Mouse (Mus musculus) midbrain, embryonic 15.5 days (tissue): ENCODE data around the gene Tmem114. TPM values are rescaled to one million over a fixed set of nuclear protein-coding genes. Genes with fewer than 3 reads are reported as not detected.

Experiments used
- ATAC-seq: fragments of 200-750 bp; cut with Nextera tagmentation; replicated peaks from 2 replicates; pipeline ENCODE4 v1.8.0; 2017; ENCODE audit warnings: moderate TSS enrichment
- H3K27ac ChIP-seq: fragments of 300-500 bp; sonication (generic); 2 replicates; pipeline ENCODE4 v1.5.1; 2015; ENCODE audit warnings: mild to moderate bottlenecking, inconsistent platforms
- H3K27me3 ChIP-seq: fragments of 300-500 bp; sonication (generic); replicated peaks from 2 replicates; pipeline ENCODE4 v1.6.1; 2015; ENCODE audit warnings: inconsistent platforms
- H3K36me3 ChIP-seq: fragments of 300-500 bp; sonication (generic); replicated peaks from 2 replicates; pipeline ENCODE4 v1.6.1; 2015; ENCODE audit warnings: inconsistent platforms
- H3K4me1 ChIP-seq: fragments of 300-500 bp; sonication (generic); 2 replicates; pipeline ENCODE4 v1.6.1; 2015; ENCODE audit warnings: inconsistent platforms
- H3K4me2 ChIP-seq: fragments of 300-500 bp; sonication (generic); 2 replicates; pipeline ENCODE4 v1.6.1; 2015; ENCODE audit warnings: inconsistent platforms, mild to moderate bottlenecking, moderate library complexity
- H3K4me3 ChIP-seq: fragments of 300-500 bp; sonication (generic); 2 replicates; pipeline ENCODE4 v1.5.1; 2015; ENCODE audit warnings: mild to moderate bottlenecking, inconsistent platforms
- H3K9ac ChIP-seq: fragments of 300-500 bp; sonication (generic); 2 replicates; pipeline ENCODE4 v1.6.1; 2015; ENCODE audit warnings: mild to moderate bottlenecking, inconsistent platforms
- H3K9me3 ChIP-seq: fragments of 300-500 bp; sonication (generic); 2 replicates; pipeline ENCODE4 v1.6.1; 2016; ENCODE audit warnings: inconsistent platforms
- WGBS: fragments of 180-500 bp; shearing (Covaris S2); methylation state at CpG from one replicate; pipeline ENCODE4 v1.1.7; 2015; ENCODE audit warnings: mixed read lengths; 5-methylcytosine and 5-hydroxymethylcytosine counted together
- polyA plus RNA-seq: library from polyadenylated mRNA; unstranded; fragments of >200 nt; fragmentation: Nextera tagmentation; extraction: Ambion mirVana; gene quantifications from 2 replicates; pipeline ENCODE4 v1.2.1, GENCODE M21; 2015

Tmem114 gene
- polyA plus RNA-seq, 1 experiment from 2014 or later, result 0.27 TPM

- no peak overlapping the region for H3K9ac ChIP-seq
- no peak for ATAC-seq
- no peaks in the 10 kb centered on the region for H3K36me3 ChIP-seq
- no peaks in the 10 kb centered on the region for H3K9me3 ChIP-seq
- no peaks in the 10 kb centered on the region for H3K4me1 ChIP-seq
- H3K27ac ChIP-seq, result no peak overlapping the region
- no peak overlapping the region for H3K4me3 ChIP-seq
- no peaks in the 10 kb centered on the region for H3K27me3 ChIP-seq
- 82% methylated on average over 2 of the region's 2 CpGs for WGBS
- H3K4me2 ChIP-seq, result no peak overlapping the region
Measured at GRCm38 (mm10) chr16:8402663-8403062, 22.3 kb downstream of the Tmem114 start.

DNA sequence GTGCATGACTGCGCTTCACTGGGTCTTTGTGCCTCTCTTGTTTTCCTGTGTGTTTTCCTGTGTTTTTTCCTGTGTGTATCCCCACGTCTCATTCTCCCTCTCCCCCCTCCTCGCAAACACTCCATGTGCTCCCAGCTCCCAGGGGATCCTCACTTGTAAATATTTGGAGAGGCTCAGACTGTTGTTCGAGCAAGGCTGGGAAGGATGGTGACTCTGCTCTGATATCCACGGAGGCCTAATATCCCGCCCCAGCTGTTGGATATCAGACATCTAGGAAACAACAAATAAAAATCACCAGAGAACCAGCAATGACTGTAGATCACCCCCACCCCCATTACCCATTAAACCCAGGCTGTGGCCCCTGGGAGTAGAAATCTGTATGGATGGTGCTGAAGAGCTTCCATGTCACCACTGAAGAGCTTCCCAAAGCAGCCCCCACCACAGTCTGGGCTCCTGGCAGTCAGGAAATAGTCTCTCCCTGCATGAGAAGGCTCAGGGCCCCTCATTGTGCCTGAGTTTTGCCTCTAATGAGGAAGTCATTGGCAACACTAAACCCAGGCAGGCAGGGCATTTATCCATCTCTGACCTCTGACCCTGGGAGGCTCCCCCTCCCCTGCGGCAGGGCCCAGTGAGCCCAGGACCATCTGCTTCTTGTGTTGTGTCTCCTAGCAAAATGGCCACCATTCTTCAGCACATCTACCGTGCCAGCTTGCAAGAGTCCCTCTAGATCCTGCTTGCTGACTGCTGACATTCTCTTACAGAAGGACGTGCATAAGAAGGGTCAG, 23.6 kb downstream of the Tmem114 start:
- ATAC-seq, result no peak
- no peak overlapping the region for H3K27ac ChIP-seq
- H3K9me3 ChIP-seq, result no peaks in the 10 kb centered on the region
- H3K4me1 ChIP-seq, result no peaks in the 10 kb centered on the region
- no peak overlapping the region for H3K4me3 ChIP-seq
- H3K36me3 ChIP-seq, result no peaks in the 10 kb centered on the region
- H3K4me2 ChIP-seq, result no peak overlapping the region
- H3K27me3 ChIP-seq, result no peaks in the 10 kb centered on the region
- 63% methylated on average over 9 of the region's 9 CpGs for WGBS
- H3K9ac ChIP-seq, result no peak overlapping the region

DNA sequence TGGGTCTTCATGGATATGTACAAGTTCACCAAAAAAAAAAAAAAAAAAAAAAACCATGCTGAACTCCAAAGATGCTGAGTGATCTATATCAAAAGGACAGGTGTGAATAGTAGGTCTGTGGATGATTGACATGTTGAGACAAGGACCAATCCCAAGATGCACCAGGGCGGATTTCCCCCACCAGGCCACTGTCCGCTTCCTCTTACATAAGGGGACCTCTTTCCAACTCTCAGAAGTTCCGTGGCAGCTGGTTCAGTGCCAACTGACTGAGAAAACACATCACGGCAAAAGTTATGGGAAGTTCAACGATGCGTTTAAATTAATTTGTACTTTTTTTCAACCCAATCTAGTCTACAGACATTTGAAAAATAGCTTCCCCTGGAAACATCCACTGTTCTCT, 25.1 kb downstream of the Tmem114 start:
- no peaks in the 10 kb centered on the region for H3K9me3 ChIP-seq
- no peak for ATAC-seq
- H3K27ac ChIP-seq, result no peak overlapping the region
- no peaks in the 10 kb centered on the region for H3K4me1 ChIP-seq
- no peak overlapping the region for H3K9ac ChIP-seq
- WGBS, result 90% methylated on average over 6 of the region's 6 CpGs
- no peak overlapping the region for H3K4me3 ChIP-seq
- no peaks in the 10 kb centered on the region for H3K27me3 ChIP-seq
- no peak overlapping the region for H3K4me2 ChIP-seq
- H3K36me3 ChIP-seq, result no peaks in the 10 kb centered on the region

GRCm38 (mm10) chr16:8394946-8395345, 30.0 kb downstream of the Tmem114 start:
- H3K36me3 ChIP-seq, result no peaks in the 10 kb centered on the region
- no peaks in the 10 kb centered on the region for H3K4me1 ChIP-seq
- no peak overlapping the region for H3K4me2 ChIP-seq
- H3K9me3 ChIP-seq, result no peaks in the 10 kb centered on the region
- H3K9ac ChIP-seq, result no peak overlapping the region
- no peak overlapping the region for H3K27ac ChIP-seq
- no peak for ATAC-seq
- no peaks in the 10 kb centered on the region for H3K27me3 ChIP-seq
- no peak overlapping the region for H3K4me3 ChIP-seq

- Histone ChIP-seq H3K27ac (no peak overlapping the region), H3K4me1 (no peaks in the 10 kb centered on the region), H3K27me3 (no peaks in the 10 kb centered on the region), H3K4me3 (no peak overlapping the region), H3K9ac (no peak overlapping the region), H3K4me2 (no peak overlapping the region), H3K9me3 (no peaks in the 10 kb centered on the region), H3K36me3 (no peaks in the 10 kb centered on the region)
- no peak for ATAC-seq
- 98% methylated on average over 1 of the region's 1 CpGs for WGBS
Measured at GRCm38 (mm10) chr16:8388491-8388890, 36.4 kb downstream of the Tmem114 start.

DNA sequence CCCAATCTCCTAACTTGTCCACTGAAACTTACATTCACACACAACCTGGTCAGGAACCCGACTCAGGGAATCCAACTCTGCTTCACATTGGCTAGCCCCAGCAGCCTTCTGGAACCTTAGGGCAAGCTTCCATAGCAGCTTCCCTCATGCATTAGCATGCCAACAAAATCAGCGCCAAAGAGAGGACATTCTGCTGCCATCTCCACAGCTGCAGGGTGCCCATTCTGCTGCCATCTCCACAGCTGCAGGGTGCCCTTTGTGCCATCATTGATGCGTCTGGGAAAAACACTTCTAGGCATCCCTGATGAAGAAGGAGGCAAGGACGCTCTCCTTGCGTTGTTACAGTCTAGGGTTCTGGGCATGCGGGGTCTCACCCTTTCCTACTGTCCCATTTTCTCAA, 38.5 kb downstream of the Tmem114 start:
- Histone ChIP-seq H3K9ac (no peak overlapping the region), H3K27me3 (no peaks in the 10 kb centered on the region), H3K4me3 (no peak overlapping the region), H3K4me1 (no peaks in the 10 kb centered on the region), H3K36me3 (no peaks in the 10 kb centered on the region), H3K4me2 (no peak overlapping the region), H3K9me3 (no peaks in the 10 kb centered on the region), H3K27ac (no peak overlapping the region)
- ATAC-seq, result no peak
- 74% methylated on average over 6 of the region's 6 CpGs for WGBS

GRCm38 (mm10) chr16:8385679-8386078, 39.3 kb downstream of the Tmem114 start:
- Histone ChIP-seq H3K27ac (no peak overlapping the region), H3K9me3 (no peaks in the 10 kb centered on the region), H3K4me1 (no peaks in the 10 kb centered on the region), H3K4me2 (no peak overlapping the region), H3K4me3 (no peak overlapping the region), H3K36me3 (no peaks in the 10 kb centered on the region), H3K9ac (no peak overlapping the region), H3K27me3 (no peaks in the 10 kb centered on the region)
- 80% methylated on average over 5 of the region's 5 CpGs for WGBS
- ATAC-seq, result no peak

DNA sequence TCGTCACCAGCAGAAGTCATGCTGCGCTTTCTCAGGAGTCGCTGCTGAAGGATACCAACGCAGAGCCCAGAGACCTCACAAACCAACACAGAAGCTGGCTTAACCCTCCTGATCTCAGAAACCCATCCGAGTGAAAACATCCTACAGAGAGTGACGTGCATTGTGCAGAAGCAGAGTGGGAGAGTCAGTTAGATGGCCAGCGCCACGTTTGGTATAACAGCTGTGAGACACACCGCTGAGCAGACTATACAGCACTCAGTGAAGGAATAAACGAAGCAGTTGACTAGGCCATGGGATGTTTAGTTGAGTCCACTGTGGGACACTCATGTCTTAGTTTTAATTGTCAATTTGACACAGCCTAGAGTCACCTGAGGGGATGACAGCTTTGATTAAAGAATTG, 40.2 kb downstream of the Tmem114 start:
- Histone ChIP-seq H3K9me3 (no peaks in the 10 kb centered on the region), H3K27me3 (no peaks in the 10 kb centered on the region), H3K27ac (no peak overlapping the region), H3K4me3 (no peak overlapping the region), H3K4me1 (peaks cover 6% of the 10 kb centered on the region), H3K4me2 (no peak overlapping the region), H3K36me3 (no peaks in the 10 kb centered on the region), H3K9ac (no peak overlapping the region)
- ATAC-seq, result no peak
- 68% methylated on average over 10 of the region's 10 CpGs for WGBS

GRCm38 (mm10) chr16:8383396-8383795, 41.5 kb downstream of the Tmem114 start:
- WGBS, result 87% methylated on average over 9 of the region's 9 CpGs
- Histone ChIP-seq H3K36me3 (no peaks in the 10 kb centered on the region), H3K9ac (no peak overlapping the region), H3K27me3 (no peaks in the 10 kb centered on the region), H3K9me3 (no peaks in the 10 kb centered on the region), H3K4me3 (no peak overlapping the region), H3K4me1 (peaks cover 11% of the 10 kb centered on the region), H3K27ac (no peak overlapping the region), H3K4me2 (no peak overlapping the region)
- ATAC-seq, result no peak

DNA sequence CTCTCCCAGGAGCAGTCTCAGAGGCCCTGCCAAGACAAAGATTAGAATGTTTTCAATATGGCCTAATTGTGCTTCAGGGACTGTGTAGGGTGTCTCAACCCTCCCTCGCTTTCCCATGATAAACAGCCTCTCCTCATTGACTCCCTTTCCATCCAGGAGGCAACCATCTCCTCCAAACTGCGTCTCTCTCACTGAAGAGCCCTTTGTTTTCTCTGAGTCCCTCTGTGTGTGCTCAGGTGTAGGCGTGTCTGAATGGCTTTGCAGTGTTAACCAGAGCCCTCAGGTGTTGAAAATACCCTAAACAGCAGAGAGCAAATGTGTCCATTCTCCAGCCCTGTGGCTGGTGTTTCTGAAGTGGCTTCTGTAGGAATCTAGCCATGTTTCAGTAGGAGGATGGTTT, 61.9 kb downstream of the Tmem114 start:
- H3K4me3 ChIP-seq, result no peak overlapping the region
- no peak overlapping the region for H3K9ac ChIP-seq
- 80% methylated on average over 3 of the region's 3 CpGs for WGBS
- H3K4me1 ChIP-seq, result no peaks in the 10 kb centered on the region
- no peaks in the 10 kb centered on the region for H3K36me3 ChIP-seq
- H3K27me3 ChIP-seq, result no peaks in the 10 kb centered on the region
- H3K4me2 ChIP-seq, result no peak overlapping the region
- ATAC-seq, result no peak
- no peaks in the 10 kb centered on the region for H3K9me3 ChIP-seq
- no peak overlapping the region for H3K27ac ChIP-seq

Other genes starting within 250 kb of the Tmem114 start
- gene Mettl22, start 45.7 kb upstream of the Tmem114 start, polyA plus RNA-seq, result 57.2 and 63.7 TPM in 2 replicates
- gene Abat, start 88.3 kb upstream of the Tmem114 start, polyA plus RNA-seq, result 68.6 and 69.4 TPM in 2 replicates
- gene Pmm2, start 212.5 kb upstream of the Tmem114 start, polyA plus RNA-seq, result 45.8 and 49.9 TPM in 2 replicates
- gene Tmem186, start 212.6 kb upstream of the Tmem114 start, polyA plus RNA-seq, result 25.3 and 25.7 TPM in 2 replicates
- 187 and 207 TPM in 2 replicates for gene Carhsp1, start 247.0 kb upstream of the Tmem114 start, polyA plus RNA-seq